Mouse (Mus musculus) thymus, postnatal 4 days (tissue): ENCODE data around the gene Fgf14.
A peak's percentile ranks its signal among the peaks of the same experiment; 100 is the strongest.
"Not testable (repeated sequence)": the region's sequence is repeated elsewhere in the genome, so short reads cannot be mapped to it uniquely, and the experiment has no call there.

Experiments
- DNase-seq: peaks from one replicate; pipeline ENCODE4 v3.0.0; 2021

Fgf14 gene

DNA sequence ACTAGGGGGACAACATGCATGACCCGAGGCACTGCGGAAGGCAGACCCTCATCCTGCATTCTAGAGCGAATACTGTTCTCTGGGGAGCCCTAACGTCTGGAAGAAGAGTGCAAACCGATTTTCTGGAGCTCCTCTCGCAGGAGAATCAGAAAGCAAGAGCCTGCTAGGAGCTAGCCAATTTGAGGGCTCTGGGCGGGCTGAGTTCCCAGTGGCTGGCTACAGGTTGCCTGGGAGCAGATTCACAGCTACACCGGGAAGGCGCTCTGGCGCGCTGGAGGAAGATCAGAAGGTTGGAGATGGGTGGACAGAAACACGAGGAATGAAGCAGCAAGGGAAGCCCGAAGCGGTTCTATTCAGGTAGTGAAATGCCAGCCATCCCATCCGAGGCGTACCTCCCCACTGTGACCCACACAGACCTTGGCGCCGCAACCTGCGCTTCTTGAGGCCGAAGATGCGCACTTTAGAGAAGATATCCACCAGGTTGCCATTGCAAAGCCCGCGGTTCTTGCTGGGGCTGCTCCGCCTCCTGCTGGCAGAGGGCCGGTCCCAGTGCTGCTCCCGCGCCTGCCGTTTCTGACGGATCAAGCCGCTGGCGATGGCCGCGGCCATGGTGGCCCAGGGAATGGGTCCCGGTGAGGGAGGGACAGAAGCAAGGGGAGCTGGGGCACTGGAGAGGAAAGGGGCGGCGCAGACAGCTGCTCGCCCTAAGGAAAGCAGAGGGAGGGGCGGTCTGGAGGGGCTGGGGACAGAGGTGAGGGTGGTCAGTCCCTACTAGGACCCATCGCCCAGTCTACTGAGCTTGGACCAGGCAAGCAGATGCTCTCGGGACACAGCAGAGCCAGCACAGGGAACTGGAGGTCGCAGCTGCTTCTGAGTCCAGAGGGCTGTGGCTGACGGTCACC is 484.8 kb downstream of the Fgf14 start:
- DNase-seq: peak; percentile 11

DNA sequence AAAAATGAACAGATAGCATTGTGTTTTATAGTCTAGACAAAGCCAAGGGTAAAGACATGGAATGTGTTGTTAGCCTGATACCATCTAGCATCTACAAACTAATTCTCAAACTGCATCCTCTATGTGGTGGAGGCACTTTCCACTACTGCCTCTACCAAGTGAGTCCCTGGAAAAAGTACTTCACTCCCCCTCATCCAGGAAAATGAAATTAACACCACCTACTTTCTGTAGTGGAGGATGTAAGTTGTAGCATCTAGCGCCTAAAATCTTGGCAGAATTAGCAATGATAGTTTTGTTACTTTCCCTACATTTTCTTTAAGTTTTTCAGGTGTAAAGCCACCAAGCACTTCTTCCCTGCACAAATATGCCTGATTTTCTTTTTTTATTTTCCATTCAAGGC is 496.7 kb downstream of the Fgf14 start:
- DNase-seq: no peak

DNA sequence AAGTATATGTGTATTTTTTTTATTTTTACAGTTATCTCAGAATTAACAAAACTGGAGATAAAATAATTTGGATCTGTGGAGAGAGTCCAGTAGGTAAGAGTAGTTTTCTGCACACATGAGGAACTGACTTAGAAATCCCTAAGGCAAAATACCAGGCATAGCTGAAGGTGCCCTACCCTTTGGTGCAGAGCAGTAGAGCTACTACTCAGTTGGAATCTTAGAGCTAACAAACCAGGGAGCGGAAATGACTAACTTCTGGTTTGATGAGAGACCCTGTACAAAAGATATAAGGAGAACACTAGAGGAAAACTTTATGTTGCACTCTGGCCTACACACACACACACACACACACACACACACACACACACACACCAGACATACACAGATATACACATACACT is 502.8 kb downstream of the Fgf14 start:
- no peak for DNase-seq

DNA sequence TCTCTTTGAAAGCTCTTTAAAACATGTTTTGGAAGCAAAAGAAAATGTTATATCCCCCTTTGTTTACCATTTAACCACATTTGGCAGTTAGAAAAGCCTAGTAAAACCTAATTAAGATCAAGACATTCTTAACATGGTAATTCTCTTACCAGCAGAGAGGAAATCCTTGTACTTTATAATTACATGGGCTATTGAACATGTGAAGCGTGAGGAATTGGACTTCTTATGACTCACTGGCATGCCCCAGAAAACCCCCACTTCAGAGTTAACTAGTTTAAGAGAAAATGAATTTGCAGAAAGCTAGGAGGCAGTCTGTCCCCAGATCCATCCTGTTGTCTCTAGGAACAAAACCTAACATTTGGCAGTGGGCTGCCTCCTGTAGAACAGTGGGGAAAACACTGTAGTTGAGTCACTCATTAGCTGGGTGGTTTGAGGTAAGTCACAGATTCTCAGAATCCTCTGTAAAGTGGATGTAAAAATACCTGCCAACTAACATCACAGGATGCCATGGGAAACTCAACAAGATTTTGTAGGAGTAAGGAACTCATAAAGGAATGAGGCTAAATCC is 513.2 kb downstream of the Fgf14 start:
- DNase-seq: no peak

GRCm38 (mm10) chr14:124147378-124147777 is 529.5 kb downstream of the Fgf14 start:
- no peak for DNase-seq

GRCm38 (mm10) chr14:124107205-124107873 is 569.6 kb downstream of the Fgf14 start:
- DNase-seq: no peak

DNA sequence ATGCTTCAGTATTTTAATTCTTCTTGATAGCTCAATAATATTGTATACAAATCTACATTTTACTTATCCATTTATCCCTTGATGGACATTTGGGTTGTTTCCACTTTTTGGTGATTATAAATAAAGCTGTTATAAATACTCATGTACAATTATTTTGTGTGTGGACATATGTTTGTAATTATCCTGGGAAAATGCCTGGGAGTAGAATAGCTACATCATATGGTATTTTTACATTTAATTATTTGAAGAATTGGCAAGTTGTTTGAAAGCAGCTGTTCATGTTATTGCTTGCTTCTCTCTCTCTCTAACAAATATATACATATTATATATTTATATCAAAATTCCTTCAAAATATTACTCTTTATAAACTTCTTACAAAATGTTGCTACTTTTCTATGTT is 593.8 kb downstream of the Fgf14 start:
- no peak for DNase-seq

- no peak for DNase-seq
These were observed 632.9 kb downstream of the Fgf14 start for GRCm38 (mm10) chr14:124044016-124044415.

GRCm38 (mm10) chr14:124040651-124041050 is 636.3 kb downstream of the Fgf14 start:
- no peak for DNase-seq

- DNase-seq: no peak
These were observed 639.5 kb downstream of the Fgf14 start for GRCm38 (mm10) chr14:124037434-124037833.

- DNase-seq: no peak
These were observed 640.2 kb downstream of the Fgf14 start for GRCm38 (mm10) chr14:124036575-124037205.

DNA sequence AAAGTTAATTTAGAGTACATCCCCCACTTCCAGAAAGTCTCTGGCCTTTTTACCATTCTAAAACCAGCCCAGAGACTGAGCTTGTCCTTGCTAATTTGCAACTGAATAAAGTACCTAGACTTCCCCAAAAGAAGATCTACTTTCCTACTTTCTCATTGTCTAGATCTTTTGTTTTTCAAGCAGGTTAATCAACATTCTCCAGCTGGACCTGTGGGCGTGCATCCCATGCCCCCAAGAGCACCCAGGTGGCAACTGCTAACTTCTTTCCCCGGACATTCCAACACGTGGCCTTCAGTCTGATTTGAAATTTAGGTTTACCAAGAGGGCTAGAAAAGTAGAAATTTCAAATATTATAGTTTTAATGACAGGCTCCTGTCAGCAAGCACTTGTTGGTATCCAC is 643.6 kb downstream of the Fgf14 start:
- not testable (repeated sequence) for DNase-seq

- DNase-seq: no peak
These were observed 648.8 kb downstream of the Fgf14 start for GRCm38 (mm10) chr14:124027886-124028670.

DNA sequence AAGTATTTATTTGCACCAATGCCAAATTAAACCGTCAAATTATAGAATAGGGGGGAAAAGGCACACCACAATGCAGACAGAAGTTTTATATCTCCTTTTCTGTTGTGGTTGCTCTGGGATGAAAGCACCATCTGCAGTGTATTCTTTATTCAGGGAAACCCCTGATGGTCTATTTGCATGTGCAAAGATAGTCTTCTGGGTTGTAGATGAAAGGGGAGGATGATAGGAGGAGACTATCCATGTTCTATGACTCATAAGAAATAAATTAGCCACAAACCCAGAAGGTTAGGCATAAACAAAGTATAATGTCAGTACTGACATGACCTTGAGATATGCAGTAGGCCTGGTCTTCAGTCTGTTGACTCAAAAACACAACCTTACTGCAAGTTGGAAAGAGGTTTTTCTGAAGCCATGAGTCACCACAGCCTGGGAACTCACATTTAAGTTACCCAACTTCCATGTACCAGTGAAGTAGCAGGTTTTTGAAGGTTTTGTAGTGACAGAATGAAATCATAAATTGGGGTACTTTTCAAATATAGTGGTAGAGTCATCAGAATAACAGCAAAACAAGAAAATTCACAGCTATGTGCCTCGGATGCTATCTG is 686.2 kb downstream of the Fgf14 start:
- no peak for DNase-seq

- no peak for DNase-seq
These were observed 708.9 kb downstream of the Fgf14 start for GRCm38 (mm10) chr14:123967996-123968395.

DNA sequence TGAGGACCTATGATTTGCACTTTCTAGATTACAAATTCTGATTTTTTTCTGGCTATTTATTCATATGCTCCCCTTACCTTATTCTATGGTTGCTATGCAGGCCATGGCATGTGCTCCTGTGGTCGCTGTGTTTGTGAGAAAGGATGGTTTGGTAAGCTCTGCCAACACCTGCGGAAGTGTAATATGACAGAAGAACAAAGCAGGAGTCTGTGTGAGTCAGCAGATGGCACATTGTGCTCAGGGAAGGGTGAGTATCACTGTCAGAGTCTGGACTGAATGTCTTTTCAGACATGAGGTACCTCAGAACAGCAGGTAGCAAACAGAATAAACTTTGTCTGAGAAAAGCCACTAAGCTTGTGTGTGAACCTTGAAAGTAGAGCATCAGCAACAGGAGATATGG is 710.4 kb downstream of the Fgf14 start:
- no peak for DNase-seq
